Mouse (Mus musculus): ENCODE data around the gene Slc17a2.
A peak's percentile ranks its signal among the peaks of the same experiment; 100 is the strongest.
"Not testable (repeated sequence)": the region's sequence is repeated elsewhere in the genome, so short reads cannot be mapped to it uniquely, and the experiment has no call there.

Slc17a2 gene

GRCm38 (mm10) chr13:23806422-23807052 lies at the start of gene Slc17a2:
Gene Slc17a2, plus strand, starts transcription at chr13:23806993.
- no peak for DNase-seq

GRCm38 (mm10) chr13:23757211-23757773 lies 49.5 kb upstream of the Slc17a2 start:
- no peak for DNase-seq

- DNase-seq: no peak
Observed at GRCm38 (mm10) chr13:23757921-23758320, 48.9 kb upstream of the Slc17a2 start.

GRCm38 (mm10) chr13:23759251-23759771 lies 47.5 kb upstream of the Slc17a2 start:
- DNase-seq: no peak

- DNase-seq: no peak
Observed at GRCm38 (mm10) chr13:23759916-23760239, 46.9 kb upstream of the Slc17a2 start.

- no peak for DNase-seq
Observed at GRCm38 (mm10) chr13:23760240-23760971, 46.4 kb upstream of the Slc17a2 start.

GRCm38 (mm10) chr13:23760972-23761864 lies 45.6 kb upstream of the Slc17a2 start, which contains the start of gene Hist1h4a:
Gene Hist1h4a, minus strand, starts transcription at chr13:23761230.
- DNase-seq: peak; percentile 99

GRCm38 (mm10) chr13:23761871-23762821 lies 44.6 kb upstream of the Slc17a2 start, which contains the start of gene Hist1h3a:
Gene Hist1h3a, minus strand, starts transcription at chr13:23762386.
- DNase-seq: peak; percentile 49

- DNase-seq: no peak
Observed at GRCm38 (mm10) chr13:23763242-23763585, 43.6 kb upstream of the Slc17a2 start.

- peak; percentile 81 for DNase-seq
Observed at GRCm38 (mm10) chr13:23763586-23764323, 43.0 kb upstream of the Slc17a2 start, which contains the start of gene Hist1h1a. Gene Hist1h1a, plus strand, starts transcription at chr13:23763666.

GRCm38 (mm10) chr13:23764324-23765171 lies 42.2 kb upstream of the Slc17a2 start:
- DNase-seq: no peak

GRCm38 (mm10) chr13:23765172-23765513 lies 41.6 kb upstream of the Slc17a2 start:
- DNase-seq: no peak

- no peak for DNase-seq
Observed at GRCm38 (mm10) chr13:23766772-23767171, 40.0 kb upstream of the Slc17a2 start.

GRCm38 (mm10) chr13:23768834-23769397 lies 37.9 kb upstream of the Slc17a2 start:
- no peak for DNase-seq

- DNase-seq: not testable (repeated sequence)
Observed at GRCm38 (mm10) chr13:23769613-23770012, 37.2 kb upstream of the Slc17a2 start, which contains the start of gene Trim38. Gene Trim38, plus strand, starts transcription at chr13:23769913.

GRCm38 (mm10) chr13:23772561-23773313 lies 34.1 kb upstream of the Slc17a2 start:
- peak; percentile 40 for DNase-seq

- no peak for DNase-seq
Observed at GRCm38 (mm10) chr13:23778339-23778738, 28.5 kb upstream of the Slc17a2 start.

- DNase-seq: no peak
Observed at GRCm38 (mm10) chr13:23779025-23779424, 27.8 kb upstream of the Slc17a2 start.

- peak; percentile 36 for DNase-seq
Observed at GRCm38 (mm10) chr13:23792520-23792919, 14.3 kb upstream of the Slc17a2 start.

Measured in right cerebral cortex, postnatal 25 days (tissue).